Mouse (Mus musculus) megakaryocyte progenitor cell, adult 5-6 weeks (primary cell): ENCODE results near the gene Tenm4. TPM values are rescaled to one million over a fixed set of nuclear protein-coding genes. Genes with fewer than 3 reads are reported as not detected.

Experiments
- ATAC-seq: replicated peaks from 2 replicates; pipeline ENCODE4 v1.8.0; 2016; ENCODE audit warnings: mild to moderate bottlenecking, moderate TSS enrichment, inconsistent platforms; ENCODE audit not compliant: poor library complexity
- total RNA-seq, 2 experiments: library from RNA; stranded (forward) in 1 of 2; stranded (reverse) in 1 of 2; fragments of 157-497, 149-512 nt in 1 of 2; fragments of 200-1000 nt in 1 of 2; gene quantifications; 2 replicates each; pipeline versions ENCODE4 v1.2.3 to v1.2.4; 2015 to 2017

Gene Tenm4
- total RNA-seq, 2 experiments from 2014 or later, result not detected

DNA sequence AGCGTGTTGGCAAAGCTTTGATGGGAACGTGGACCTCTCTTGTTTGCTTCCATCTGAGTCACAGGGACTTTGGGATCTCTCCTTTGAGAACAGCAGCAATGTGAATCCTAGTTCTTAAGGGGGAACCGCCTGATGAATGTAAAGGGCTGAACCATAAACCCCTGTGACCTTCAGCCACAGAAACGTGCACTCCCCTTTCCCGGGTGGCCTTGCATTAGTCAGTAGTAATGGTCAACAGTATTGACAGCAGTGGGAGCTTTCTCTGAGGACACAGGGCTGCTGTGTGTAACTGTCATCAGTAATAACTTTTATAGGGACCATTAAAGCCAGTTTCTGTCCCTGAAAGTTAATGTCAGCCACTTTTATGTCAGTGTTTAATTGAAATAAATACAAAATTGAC is 385.7 kb downstream of the Tenm4 start:
- ATAC-seq, result no peak

GRCm38 (mm10) chr7:96562890-96563289 is 391.8 kb downstream of the Tenm4 start:
- no peak for ATAC-seq

DNA sequence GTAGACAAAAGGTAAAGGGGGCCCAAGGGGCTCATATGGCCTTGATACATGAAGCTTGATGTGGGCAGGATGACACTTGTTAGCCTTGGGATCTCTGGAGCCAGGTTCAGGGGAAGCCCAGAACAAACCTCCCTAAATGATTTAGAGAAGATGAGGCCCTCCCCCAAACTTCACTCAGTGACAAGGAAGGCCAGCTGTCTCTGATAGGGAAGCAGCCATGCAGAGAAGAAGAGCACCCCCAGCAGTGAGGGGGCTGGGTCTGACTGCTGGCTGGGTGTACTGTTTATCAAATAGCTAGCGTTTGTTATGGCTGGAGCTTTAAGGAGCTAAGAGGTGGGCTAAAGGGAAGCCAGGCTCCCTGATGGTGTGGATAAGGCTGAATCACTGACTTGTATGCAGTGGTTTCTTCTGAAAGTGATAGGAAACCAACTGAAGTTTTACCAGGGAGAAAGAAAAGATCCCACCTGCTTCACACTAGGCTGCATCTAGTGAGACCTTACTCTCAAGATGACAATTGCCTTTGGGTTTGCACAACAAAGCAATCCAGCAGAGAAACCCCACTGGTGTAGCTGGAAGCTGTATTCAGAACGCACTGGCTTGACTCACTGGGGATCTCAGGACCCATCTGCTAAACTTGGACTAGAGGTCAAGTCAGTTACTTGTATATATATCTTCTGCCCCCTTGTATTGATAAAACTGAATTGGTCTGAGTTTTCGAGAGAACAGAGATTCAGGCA is 392.5 kb downstream of the Tenm4 start:
- no peak for ATAC-seq

DNA sequence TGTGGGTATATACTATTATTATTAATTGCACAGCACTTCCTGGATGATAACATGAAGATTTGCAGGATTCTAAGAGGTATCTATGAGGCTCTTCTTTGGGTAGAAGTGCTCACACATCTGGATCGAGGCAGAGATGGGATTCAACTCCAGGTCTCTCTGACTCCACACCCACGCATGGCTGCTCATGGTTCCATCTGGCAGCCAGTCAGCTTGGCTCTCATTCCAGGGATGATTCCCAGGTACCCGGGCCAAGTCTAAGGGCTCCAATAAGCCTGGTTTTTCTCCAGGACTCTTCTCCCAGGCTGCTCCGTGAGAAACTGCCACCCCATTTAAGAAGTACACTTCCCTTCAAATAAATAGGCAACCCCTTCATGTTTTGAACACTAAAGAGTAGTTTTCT is 394.8 kb downstream of the Tenm4 start:
- no peak for ATAC-seq

GRCm38 (mm10) chr7:96566260-96566659 is 395.2 kb downstream of the Tenm4 start:
- ATAC-seq, result no peak

DNA sequence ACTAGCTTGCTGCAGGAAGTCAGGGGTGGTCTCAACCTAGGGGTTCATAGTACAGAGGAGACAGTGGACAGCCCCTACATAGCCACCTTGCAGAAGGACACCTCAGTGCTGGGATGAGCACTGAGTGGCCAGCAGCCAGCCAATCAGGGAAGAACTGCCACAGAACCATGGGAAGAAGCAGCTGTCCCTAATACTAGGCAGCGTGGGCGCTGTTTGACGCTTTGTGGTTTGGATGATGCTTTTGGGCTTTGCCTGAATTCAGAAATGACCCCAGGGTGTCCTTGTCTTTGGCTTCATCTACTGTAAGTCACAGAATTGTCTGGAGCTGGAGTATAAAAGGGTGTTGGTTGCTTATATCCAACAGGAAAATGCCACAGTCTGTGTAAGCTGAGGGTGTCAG is 397.0 kb downstream of the Tenm4 start:
- ATAC-seq, result no peak

DNA sequence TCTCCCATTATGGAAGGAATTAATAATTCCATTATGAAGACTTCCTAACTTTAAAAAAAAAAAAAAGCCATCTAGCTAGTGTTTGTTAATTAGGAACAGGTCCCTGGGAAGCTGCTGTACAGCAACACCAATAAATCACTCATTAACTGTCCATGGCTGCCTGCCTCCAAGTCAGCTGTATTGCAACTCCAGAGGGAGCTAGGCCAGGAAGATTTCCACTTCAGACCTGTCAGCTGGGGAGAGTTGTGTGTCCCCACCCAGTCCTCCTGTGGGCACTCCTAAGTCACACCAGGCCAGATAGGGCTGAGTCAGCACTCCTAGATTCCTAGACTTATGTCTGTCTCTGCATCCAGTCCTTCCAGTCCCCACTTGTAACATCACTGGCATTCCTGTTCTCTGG is 399.9 kb downstream of the Tenm4 start:
- no peak for ATAC-seq

GRCm38 (mm10) chr7:96572995-96573394 is 401.9 kb downstream of the Tenm4 start:
- ATAC-seq, result no peak

- ATAC-seq, result no peak
Observed at GRCm38 (mm10) chr7:96575202-96575650, 404.2 kb downstream of the Tenm4 start.

GRCm38 (mm10) chr7:96582752-96583151 is 411.7 kb downstream of the Tenm4 start:
- ATAC-seq, result no peak

DNA sequence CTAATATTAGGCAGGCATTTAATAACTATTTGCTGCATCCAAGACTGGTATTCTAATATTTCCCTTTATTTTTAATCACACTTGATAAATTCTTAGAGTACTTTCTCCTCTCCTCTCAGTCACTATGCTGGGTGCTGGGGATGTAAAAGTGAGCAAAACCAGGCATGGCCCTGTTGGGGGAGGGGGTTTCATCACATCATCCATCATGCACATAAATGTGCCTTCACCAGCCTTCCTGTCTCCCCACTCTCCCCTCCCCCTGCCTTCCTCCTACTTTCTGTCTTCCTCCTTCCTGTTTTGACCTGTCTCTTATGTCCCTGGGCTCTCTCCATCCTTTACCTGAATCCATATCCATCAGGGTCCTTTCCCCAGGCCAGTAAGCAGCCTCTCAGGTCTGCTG is 416.4 kb downstream of the Tenm4 start:
- ATAC-seq, result no peak

DNA sequence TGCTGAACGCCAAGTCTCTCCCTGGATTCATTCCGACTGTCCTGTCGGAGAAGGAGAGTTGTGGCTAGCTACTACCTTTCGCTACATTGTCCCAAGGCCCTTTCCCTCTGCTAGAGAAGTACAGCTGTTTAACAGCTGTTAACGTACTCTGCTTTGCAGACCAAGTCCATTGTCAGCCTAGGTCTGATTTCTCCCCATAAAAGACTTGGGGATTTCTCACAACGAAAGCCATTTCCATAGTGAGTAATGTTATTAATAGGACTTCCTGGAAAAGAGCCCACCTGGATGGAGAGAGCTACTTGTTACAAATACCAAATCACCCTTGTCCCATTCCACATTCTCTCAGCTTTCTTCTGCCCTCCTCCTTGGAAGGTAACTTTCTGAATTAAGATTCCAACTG is 417.5 kb downstream of the Tenm4 start:
- no peak for ATAC-seq

DNA sequence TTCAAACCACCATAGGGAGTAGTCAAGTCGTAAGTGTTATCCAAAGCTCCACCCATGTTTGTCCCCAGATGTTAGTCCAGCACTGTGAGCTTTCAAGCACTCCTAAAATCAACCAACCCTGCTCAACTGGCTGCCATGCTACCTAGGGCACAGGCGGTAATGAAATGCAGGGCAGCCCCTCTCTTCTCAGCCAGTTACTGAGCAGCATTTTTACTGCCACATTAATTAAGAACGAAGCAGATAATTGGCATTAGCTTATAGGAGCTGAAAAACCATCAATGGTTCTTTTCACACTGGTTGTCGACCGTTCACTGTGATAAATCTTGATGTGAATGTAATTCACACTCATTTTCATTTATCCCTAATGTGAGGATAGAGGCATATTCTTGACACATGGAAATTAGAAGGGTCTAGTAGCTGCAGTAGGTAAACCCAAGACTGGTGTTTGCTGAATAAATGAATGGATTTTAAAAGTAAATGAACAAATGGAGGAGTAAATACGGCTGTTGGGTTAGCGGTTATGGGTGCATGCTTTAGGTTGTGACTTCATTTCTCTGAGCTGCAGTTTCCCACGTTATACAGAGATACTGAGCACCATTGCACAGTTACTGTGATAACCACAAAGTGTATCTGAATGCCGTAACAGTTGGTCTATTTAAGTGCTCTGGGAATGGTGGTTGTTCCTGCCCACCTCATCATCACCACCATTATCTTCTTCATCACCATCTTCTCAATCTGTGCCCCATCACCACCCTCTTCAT is 424.7 kb downstream of the Tenm4 start:
- no peak for ATAC-seq

- no peak for ATAC-seq
Observed at GRCm38 (mm10) chr7:96596402-96597195, 425.6 kb downstream of the Tenm4 start.

DNA sequence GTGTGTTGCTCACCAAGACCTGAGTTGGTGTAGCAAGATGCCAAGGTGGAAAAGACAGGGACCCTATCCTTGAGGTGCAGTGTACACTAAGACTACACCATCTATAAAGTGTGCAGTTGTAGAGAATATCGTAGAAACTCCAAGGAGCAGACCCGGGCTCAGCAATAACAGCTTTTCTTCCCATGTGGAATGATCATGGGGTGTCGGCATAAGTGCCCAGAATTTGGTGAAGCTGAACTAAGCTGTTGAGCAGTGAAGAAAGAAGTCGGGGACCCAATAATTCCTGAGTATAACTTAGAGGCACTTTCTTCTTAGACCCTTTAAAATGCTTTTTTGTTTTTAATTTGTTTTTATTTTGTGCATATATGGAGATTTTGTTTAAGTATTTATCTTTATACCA is 426.8 kb downstream of the Tenm4 start:
- ATAC-seq, result no peak

GRCm38 (mm10) chr7:96599081-96599480 is 428.0 kb downstream of the Tenm4 start:
- ATAC-seq, result no peak

- ATAC-seq, result no peak
Observed at GRCm38 (mm10) chr7:96600381-96600941, 429.4 kb downstream of the Tenm4 start.

GRCm38 (mm10) chr7:96604091-96604745 is 433.2 kb downstream of the Tenm4 start:
- ATAC-seq, result no peak

DNA sequence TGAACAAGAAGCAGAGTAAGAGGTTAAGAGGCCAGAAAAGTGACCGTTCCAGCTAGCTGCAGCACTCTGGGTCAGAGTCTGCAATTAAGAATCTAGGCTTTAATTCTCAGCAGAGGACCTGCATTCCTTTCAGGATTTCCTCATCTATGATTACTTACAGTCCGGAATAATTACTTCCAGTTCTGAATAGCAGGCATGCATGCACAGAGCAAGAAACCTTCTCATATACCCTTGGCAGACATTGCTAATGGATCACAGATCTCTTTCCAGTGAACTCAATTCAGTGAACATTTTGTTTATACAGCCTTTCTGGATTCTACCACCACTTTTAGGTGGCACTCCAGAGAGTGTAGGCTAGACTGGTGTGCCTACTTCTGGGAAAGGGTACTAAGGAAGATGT is 434.3 kb downstream of the Tenm4 start:
- no peak for ATAC-seq

DNA sequence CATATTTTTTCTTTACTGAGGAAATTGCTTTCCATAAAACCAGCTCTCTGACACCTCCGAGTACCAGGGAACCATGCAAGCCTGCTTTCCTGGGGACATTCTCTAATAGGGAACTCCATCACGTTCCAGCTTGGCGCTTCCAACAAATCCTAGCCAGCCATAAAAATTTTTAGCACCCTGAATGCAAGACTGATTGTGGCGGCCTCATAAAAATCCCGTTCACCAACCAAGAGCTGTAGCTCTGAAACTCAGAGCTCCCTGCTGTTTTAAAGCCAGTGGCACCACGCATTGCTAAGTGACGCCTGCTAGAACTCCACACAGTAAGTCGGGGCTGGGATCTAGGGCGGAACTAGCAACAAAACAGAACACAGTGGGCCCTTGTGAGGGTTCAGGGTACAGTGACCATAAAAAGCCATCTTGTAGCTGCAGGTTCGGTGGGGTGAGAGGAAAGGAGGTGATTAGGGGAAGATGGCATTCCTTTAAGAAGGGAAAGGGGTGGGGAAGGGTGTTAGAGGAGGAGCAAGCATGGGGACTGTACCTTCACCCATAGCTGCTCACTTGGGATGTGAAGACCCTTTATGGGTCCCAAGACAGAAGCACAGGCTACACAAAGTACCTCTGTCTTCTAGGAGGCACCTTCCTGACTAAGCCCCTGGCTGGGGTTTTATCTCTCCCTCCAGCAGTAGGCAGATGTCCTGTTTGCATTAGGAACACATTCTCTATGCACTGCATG is 439.0 kb downstream of the Tenm4 start:
- ATAC-seq, result no peak
